Mouse (Mus musculus) cerebellum, postnatal 36 days (tissue): ENCODE measurements around the gene Prrt1.

Experiments used
- DNase-seq, 2 experiments: peaks; one replicate each; pipeline ENCODE4 v3.0.0; 2021 to 2022; ENCODE audit warnings: mixed read lengths in 2 of 2

Prrt1 gene

DNA sequence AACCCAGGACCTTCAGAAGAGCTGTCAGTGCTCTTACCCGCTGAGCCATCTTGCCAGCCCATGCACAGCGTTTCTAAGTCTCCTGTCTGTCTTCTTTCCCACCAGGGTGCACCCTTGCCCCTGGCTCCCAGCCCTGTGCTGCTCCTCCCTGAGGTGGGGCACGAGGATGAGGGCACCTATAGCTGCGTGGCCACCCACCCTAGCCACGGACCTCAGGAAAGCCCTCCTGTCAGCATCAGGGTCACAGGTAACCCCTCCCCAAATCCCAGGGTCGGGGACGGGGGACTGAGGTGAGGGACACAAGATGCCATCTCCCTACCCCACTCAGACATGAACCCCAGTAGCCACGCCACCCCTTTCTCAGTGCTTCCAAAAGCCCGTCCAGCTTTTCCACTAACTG, 29.4 kb upstream of the Prrt1 start:
- no peak for DNase-seq

DNA sequence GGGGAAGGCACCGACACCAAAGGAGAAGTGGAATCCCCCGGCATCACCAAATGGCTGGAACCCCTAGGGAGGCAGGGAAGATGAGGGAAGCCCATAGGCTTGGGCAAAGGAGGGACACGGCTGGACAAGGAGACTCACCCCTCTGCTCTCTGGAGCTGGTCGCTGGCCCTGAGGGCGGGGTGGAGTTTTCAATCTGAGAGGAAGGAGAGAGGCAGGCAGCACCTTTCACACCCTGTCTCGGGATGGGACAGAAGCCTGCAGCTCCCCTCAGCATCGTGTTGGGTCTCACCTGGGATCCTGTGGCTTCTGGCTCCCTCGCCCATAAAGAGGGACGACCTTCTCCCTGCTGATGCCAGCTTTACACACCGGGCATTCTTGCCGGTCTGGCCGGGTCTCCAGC, 27.5 kb upstream of the Prrt1 start:
- no peak for DNase-seq

DNA sequence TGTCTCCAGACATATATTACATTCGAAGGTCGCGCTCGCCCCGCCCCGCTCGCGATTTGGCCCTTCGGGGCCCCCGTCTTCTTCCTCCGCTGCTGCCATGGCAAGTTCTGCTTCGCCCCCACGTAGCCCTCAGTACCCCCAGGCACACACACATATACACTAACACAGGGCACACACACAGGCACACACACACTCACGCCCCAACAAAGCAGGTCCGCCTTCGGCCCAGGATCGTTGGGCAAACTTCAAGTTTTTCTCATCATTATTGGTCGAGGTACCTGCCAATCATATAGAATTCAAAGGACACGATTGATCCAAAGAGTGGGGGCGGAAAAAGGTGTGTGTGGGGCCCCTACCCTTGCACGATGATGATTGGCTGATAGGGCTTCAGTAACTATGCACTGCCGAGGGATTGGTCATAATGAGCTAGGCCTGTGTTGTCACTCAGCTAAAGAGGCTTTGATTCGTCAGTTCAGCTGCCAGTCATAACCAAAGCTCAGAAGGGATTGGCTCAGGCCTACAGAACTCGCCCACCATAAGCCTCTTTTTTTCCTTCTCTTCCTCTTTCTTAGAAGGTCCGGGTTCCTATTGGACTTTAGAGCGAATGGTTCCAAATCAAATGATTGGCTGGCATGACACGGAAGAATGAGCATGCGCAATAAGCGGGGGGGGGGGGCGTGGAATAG, 25.8 kb upstream of the Prrt1 start, which contains the start of gene Rnf5:
Gene Rnf5, minus strand, starts transcription at position 316 of the 686 bp plus-strand sequence.
- DNase-seq: peak; percentile 97 to 100

DNA sequence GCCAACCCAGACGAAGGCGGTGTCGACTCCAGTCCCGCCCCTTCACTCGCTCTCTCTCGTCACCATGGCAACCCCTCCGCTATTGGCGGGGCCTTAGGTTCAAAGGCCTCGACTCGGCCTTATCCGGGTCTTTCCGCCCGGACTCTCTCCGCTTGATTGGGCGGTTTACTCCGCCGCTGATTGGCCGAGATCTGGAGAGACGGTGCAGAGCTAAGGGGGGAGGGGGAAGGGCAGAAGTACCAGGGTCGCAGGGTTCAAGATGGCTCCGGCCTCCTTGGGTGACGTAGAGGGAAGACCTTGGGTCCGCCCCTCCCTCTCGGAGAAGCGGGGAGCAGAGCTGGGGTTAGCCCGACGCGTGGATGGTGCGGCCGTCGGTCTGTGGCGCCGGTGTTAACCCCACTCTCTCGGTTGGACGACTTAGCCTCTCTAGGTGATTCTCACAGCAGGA, 25.2 kb upstream of the Prrt1 start, which contains the start of gene Agpat1:
Gene Agpat1, plus strand, starts transcription at position 202 of the 448 bp plus-strand sequence.
- peak; percentile 96 to 97 for DNase-seq

DNA sequence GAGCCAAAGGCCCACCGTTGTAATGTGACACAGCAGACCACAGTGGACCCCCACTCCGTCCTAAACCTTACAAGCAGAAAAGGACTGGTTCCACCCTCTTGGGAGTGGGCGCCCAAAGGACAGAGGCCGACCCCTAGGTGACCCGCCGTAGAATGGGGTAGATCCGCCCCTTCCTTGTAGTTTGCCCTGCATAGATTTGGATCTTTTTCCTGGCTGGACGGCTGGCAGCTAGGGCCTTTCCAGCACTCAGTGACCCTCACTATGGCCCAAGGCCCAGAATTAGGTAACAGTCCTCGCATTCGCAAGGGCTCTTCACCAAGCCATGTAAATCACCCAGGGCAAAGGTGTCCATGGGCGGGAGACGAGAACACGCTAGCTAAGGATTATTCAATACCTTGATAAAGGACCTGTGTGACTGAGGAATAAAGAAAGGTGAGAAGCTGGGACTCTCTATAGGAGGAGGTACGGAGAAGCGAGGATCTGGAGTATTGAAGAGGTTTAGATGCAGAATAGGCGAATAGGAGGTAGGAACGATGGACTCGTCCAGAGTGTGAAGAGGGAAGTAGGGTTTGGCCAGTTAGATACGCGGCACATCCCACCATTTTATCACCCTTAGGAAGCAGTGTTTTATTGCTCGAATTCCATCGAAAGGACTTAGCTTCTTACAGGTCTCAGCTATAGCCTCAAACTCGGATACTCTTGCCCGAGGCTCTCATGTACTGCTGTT, 24.7 kb upstream of the Prrt1 start:
- DNase-seq: no peak

DNA sequence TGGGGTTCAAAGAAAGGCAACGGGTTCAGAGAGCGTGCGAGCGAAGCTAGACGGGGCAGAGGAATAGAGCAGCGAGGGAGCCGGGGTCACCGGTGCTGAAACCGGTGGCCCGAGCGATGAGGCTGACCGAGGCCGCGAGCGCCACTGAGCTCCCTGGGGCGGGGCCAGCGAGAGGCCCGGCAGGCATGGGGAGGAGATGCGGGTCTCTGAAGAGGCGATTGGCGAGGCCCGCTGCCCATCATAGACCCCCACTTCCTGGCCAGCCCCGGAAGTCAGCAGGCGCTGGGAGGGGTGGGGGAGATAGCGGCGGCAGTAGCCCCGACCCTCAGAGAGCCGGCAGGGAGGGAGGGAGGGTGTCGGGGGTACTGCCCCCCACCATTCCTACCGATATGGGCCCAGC, 23.7 kb upstream of the Prrt1 start:
- DNase-seq: peak; percentile 96 to 98

DNA sequence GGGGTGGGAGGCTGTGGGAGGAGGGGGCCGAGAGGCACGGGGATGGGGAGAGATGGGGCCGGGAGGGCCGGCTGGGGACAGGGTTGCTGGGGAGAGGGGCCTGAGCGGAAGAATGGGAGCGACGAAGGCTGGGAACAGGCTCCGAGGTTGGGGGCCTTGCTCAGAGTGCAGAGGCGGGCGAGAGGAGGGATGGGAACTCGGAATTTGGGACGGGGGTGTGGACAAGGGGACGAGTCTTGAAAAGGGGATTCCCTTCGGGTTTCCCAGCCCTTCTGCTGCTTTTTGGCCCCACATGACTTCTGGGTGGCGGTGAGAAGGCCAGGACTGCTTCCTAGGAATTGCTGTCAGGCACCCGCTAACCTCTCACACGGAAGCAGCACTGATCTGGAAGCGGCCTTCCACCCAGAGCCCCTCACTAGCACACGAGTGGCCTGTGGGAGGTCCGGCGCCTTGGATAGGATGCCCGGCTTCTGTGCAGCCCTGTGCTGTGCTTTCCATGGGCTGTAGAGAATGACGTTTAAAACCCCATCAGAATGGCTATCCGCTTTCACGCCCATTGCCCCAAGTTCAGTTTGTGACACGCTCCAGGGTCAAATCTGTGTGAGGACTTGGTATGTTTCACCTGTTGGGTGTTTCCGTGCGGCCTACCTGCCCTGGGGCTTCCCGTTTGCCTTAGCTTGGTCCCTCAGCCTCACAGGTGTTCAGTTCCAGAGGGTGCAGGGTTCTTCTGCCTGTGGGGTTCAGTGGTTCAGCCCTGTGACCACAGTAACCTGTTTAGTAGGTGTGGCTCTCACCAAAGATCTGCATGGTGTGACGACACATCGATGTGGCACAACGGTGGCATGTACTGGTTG, 22.9 kb upstream of the Prrt1 start:
- DNase-seq: no peak

DNA sequence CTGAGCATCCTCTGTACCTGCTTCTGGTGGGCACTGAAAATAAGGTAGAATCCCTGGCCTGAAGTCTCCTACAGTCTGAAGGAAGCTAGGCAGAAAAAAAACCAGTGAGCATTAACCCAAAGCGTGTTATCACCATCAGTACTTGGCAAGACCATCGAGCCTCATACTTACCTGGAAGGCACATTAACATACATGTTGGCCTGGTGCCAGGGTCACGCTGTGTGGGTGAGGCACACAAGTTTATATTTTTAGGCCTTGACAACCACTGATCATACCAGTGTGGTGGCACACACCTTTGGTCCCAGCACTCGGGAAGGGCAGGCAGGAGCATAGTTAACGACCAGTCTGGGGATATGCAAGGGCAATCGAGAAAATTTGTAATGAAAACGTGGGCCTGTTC, 21.3 kb upstream of the Prrt1 start:
- no peak for DNase-seq

DNA sequence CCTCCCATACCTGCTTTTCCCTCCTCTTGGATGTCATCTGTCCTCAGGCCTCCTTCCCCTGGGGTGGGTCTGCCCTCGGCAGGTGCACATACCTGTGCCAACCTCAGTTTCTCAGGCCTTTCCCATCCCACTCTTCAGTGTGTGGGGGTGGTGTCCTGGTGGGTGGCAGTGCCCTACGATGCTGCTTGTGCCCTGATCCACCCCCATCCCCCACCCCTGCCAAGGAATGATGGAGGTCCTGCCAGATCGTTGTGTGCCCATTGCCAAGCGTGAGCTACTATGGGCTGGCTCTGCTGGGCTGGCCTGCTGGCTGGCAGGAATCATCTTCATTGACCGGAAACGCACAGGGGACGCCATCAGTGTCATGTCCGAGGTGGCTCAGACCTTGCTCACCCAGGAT, 18.3 kb upstream of the Prrt1 start:
- no peak for DNase-seq

DNA sequence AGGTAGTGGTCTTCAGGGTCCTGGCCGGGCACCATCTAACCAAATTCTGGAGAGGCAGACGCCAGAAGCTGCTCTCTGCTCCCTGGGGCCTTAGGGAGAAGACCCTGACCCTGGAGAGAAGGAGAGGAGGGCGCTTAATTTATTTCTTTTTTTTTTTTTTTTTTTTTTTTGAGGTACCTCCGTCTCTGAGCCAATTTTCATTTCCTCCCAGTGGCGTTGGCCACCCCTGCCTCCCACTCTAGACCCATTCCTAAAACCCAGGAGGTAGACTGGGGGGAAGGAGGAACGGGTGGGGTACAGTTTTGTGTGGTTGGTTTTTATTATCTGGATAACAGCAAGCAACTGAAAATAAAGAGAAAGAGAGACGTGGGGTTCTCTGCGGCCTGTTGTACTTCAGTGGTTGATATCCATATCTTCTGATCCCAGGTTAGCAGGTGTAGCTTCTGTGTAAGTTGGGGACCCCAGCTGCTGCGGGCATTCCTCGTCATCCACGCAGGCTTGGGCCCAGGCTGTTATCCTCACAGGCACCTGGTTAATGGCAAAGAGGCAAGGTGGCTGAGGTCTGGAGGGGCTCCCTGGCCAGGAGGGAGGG, 16.2 kb upstream of the Prrt1 start:
- no peak for DNase-seq

DNA sequence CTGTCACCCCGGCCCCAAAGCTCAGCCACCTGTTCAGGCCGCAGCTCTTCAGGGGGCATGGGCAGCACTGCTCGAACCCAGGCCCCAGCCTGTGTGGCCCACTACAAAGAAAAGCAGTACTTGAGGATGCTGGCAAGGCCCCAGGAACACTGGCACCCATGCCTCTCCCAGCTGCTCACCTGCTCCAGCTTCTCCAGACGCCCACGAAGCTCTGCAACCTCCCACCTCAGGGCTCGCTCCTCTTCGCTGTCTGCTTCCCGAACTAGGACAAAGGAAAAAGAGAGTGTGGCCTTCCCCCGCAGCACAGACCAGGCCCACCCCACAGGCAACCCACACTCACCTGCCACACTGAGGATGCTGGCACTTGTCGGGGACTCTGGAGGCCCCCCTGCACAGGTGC, 15.5 kb upstream of the Prrt1 start:
- no peak for DNase-seq

DNA sequence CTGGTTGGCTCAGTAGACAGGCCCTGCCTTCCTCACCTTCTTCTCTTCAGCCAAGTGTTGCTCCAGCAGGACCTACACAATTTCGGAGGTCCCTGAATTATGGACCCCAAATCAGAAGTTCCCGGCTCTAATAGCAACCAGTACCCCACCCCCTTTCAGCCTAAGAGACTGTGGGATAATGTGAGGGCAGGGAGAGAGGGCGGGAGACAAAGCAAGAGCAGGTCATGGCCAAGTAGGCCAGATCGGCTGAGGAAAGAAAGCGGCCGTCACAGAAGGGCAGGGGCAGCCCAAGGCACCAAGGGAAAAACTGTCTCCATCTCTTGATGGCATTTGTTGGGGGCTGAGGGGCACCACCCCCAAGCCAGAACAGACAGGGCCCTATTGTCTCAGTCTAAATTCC, 13.5 kb upstream of the Prrt1 start, which contains the start of gene Egfl8:
Gene Egfl8, minus strand, starts transcription at position 101 of the 400 bp plus-strand sequence.
- no peak for DNase-seq

DNA sequence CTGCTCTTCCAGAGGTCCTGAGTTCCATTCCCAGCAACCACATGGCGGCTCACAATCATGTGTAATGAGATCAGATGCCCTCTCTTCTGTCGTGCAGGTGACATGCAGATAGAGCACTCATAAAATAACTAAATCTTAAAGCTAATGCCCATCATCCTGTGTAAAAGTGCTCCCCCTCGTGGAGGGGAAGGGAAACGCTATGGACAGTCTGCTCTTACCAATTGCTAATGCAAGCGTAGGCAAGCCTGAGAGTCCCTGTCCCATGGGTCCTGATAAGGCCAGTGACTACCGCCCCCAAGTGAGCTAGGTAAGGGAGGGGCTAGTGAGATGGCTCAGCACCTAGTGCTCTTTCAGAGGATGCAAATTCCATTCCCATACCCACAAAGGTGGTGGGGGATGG, 10.3 kb upstream of the Prrt1 start:
- peak; percentile 75 to 77 for DNase-seq

DNA sequence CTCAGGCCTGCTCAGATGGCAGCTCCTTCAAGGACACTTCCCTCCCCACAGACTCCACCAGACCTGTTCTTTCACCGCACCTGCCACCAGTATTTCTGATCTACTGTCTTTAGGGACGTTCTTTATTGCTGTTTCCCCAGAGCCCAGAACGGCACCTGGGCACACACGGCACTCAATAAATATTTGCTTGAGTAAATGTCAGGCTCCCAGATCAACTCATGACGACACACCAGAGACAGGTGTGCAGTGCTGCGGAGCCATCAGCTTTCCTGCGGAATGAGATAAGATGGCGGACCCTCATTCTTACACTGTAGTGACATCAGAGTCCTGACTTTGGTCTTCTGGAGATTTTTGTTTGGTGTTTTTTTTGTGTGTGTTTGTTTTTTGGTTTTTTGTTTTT, 8.3 kb upstream of the Prrt1 start:
- DNase-seq: no peak

DNA sequence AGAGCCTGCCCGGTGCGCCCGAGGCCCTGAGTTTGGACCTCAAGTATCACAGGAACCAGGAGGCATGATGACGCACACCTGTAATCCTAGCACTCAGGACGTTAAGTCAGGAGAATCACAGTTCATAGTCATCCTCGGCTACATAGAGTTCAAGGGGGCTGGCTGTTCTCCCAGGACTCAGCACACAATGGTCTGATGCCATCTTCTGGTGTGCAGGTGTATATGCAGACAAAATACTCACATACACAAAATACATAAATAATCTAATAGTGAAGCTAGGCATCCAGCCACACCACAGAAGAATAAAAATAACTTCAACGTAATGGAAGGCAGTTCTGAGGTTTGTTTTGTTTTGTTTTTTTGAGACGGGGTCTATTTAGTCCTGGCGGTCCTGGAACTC, 6.2 kb upstream of the Prrt1 start:
- no peak for DNase-seq

DNA sequence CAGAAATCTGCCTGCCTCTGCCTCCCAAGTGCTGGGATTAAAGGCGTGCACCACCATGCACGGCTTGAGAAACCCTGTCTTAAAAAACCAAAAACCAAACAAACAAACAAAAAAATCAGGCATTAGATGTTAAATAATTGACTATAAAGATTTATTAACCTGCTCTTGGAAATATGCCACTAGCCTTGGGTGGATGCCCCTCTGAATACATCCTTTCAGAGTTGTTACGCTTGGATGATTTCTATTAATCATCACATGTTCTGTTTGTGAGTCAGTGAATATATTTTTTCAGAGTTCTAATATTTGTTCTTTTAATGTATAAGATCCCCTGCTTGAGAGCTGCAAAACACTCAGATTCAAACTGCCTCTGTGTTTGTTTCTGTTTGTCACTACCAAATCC, 4.4 kb upstream of the Prrt1 start:
- DNase-seq: no peak

DNA sequence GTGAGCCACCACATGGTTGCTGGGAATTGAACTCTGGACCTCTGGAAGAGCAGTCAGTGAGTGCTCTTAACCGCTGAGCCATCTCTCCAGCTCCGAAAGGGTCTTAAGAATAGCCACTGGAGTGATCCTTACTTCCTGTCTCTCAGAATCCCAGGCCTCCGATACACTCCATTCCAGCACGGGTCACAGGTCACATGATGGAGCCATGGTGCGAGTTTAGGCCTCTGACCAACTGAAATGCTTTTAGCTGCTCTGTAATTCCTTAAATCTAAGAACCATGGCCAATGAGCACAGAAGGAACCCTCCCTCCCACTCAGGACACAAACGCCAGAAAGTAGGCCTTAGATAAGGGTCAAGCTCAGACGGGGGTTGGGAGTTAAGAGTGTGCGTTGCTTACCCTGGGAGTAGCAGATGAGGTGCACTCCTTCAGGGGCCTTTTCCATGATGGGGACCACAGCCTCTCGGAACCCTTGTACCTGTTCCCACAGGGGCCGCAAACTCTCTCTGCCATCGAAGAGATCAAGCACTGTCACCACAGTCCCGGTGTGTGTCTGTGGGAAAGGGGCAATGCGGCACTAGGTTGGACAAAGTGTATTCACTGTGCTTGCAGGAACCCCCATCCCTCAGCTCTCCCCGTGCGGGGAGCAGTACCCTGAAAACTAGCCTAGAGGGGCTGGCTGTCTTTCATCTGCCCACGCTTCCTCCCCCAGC, 3.1 kb upstream of the Prrt1 start:
- DNase-seq: no peak

DNA sequence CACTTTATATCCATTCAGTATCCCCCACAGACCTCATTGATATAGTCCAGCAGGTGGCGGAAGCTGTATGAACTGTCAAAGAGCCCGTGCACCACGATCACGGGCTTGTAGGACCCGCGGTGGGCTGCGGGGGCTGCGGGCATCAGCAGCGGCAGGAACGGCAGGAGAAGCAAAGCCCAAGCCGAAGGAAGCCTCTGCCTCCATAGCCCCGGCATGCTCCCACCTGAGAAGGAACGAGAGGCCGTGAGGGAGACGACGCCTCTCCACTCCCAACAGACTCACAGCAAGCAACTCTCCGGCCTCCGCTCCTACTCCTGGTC, 2.6 kb upstream of the Prrt1 start:
- peak in 1 of 2 experiments; percentile 34 for DNase-seq

DNA sequence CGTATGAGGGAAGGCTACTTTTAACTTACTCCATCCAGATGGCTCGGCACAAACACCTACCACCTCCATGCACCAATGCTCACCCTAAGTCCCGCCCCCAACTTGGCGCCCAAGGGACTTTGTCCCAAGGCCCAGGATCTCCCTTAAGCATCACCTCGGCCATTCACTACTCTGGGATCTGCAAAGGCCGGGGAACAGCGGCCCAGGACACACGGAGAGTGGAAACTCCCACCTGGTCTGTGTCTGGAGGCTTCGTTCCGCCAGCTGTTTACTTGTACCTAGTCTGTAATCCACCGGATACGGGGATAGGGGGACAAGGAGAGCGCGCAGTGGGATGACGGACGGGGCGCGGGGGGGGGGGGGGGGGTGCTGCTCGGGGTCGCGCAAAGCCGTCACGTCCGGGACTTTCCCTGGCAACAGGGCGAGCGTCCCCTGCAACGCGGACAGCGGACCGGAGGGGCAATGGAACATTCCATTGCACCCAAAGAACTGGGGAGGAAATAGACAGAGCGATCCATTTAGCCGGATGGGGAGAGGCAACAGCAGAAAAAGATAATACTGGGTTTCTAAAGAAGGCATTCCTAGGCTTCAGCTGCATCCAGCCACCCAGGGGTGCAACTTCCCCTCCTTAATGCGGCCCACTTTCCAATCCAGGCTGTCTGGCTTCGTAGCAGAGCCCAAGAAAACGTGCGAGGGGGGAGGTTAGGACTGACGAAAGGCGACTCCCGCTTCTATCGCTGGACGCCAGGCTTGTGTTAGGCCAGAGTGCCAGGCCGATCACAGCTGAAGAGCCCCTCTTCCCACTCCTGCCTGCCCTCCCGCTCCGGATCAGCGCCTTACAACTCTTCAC, 2.0 kb upstream of the Prrt1 start:
- DNase-seq: peak; percentile 80 to 86

DNA sequence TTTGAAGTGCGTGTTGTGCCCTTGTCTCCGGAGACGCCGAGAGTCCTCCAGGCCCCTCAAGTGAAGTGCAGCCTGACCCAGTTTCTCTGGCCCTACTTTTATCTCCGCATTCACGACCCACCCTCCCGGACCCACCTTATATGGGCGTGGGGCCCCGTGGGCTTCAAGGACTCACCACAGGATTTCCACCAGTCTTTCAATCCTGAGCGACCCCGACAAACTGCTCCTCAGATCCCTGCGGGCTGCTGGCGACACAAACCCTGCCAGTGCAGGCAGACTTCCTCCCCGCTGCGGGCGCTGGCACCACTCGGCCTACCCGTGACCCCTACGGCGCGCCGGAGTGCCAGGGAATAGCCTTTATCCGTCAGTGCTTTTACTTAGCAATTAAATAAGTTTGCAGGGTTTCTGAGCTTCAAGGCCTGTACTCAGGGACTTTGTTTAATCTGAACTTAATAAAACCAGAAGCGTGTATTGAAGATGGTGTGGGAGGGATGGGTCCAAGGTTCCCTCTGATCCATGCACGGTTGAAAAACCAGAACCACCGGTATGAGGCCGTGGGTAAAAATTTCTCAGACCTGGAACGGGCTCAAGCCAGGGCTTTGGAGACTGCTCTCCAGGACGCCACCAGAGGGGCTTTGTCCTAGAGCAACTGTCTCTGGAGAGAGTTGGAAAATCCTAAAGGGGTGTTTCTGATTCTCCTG, 1.2 kb upstream of the Prrt1 start, which contains the start of gene Ppt2:
Gene Ppt2, minus strand, starts transcription at position 568 of the 701 bp plus-strand sequence.
- DNase-seq: peak; percentile 82 to 84

DNA sequence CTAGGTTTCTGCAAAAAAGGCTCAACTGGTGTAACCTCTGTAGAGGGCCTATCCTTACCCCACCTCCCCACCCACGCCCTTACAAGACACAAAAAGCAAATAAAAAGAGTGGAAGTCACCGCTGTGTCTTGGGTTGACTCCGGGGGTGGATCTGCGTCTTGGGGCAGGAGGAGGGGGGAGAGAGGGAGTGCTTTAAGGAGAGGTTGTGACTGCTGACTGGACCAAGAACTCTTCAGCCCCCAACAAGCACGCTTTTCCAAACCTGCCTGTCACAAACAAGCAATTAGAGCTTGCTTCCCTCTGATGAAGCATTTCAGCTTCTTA, 727 bp upstream of the Prrt1 start:
- no peak for DNase-seq
